Mouse (Mus musculus) spleen, adult 2 months (tissue): ENCODE measurements at regions not wholly inside any gene's neighbourhood (a gene's known extent, or its start where the extent isn't known, plus 50 kb on each side); places are given as distances from the start of the nearest gene placed in this dataset.

Source experiments
- DNase-seq, 2 experiments: peaks; one replicate each; pipeline versions ENCODE4 v3.0.0 to v3.0.0-alpha.2; 2012 to 2021; ENCODE audit warnings: low spot score in 2 of 2, low read depth in 1 of 2
- H3K27ac ChIP-seq: fragments of 200-500 bp; 2 replicates; pipeline ENCODE4 v1.5.1; 2012; ENCODE audit warnings: low read length, inconsistent platforms; ENCODE audit not compliant: insufficient read depth
- H3K27me3 ChIP-seq: fragments of 200-500 bp; 2 replicates; pipeline ENCODE4 v1.6.1; 2012; ENCODE audit warnings: mild to moderate bottlenecking, moderate library complexity, low read length, inconsistent platforms; ENCODE audit not compliant: control insufficient read depth, insufficient read depth
- H3K36me3 ChIP-seq: fragments of 200-500 bp; 2 replicates; pipeline ENCODE4 v1.6.1; 2012; ENCODE audit warnings: mild to moderate bottlenecking, low read length, inconsistent platforms; ENCODE audit not compliant: control insufficient read depth, insufficient read depth
- H3K4me1 ChIP-seq: fragments of 200-500 bp; 2 replicates; pipeline ENCODE4 v1.6.1; 2011; ENCODE audit warnings: inconsistent platforms; ENCODE audit not compliant: control insufficient read depth, insufficient read depth, insufficient read length
- H3K4me3 ChIP-seq: fragments of 200-500 bp; 2 replicates; pipeline ENCODE4 v1.5.1; 2011; ENCODE audit warnings: mild to moderate bottlenecking, inconsistent platforms; ENCODE audit not compliant: insufficient read depth, insufficient read length; ENCODE audit errors: extremely low read depth
- CTCF ChIP-seq: fragments of 200-500 bp; IDR thresholded peaks from 2 replicates; pipeline ENCODE4 v1.5.1; 2011; ENCODE audit warnings: mild to moderate bottlenecking, inconsistent platforms; ENCODE audit not compliant: insufficient read depth, insufficient read length, insufficient replicate concordance; ENCODE audit errors: extremely low read depth
- POLR2A ChIP-seq: fragments of 200-500 bp; IDR thresholded peaks from 2 replicates; pipeline ENCODE4 v1.6.1; 2011; ENCODE audit warnings: low read depth, low read length, inconsistent platforms
- WGBS: fragments of 180-500 bp; shearing (Covaris S2); methylation state at CpG from one replicate; pipeline ENCODE4 v1.1.7; 2018; 5-methylcytosine and 5-hydroxymethylcytosine counted together

DNA sequence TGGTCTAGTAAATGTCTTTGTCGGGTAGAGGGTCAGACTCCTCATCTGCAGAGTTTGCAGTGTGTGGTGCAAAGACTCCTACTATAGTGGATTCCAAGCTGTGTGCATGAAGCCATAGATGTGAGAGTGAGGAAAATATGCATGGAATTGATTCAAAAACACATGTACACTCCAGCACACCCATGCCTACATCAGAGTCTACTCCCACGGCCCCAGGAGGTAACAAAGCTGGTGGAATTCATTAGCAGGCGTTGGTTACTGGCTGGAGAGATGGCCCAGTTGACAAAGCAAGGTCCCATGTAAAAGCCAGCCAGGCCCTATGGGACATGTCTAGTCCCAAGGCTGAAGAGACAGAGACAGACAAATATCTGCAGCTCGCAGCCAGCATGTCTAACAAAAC, 132.6 kb upstream of the 1700016C15Rik start:
- WGBS, result 84% methylated on average over 4 of the region's 4 CpGs
- no peak for DNase-seq
- Histone ChIP-seq H3K4me3 (no peak overlapping the region), H3K4me1 (peaks cover 3% of the 10 kb centered on the region; the same call in 1 of the 2 replicates), H3K36me3 (no peaks in the 10 kb centered on the region), H3K27ac (no peak overlapping the region), H3K27me3 (no peaks in the 10 kb centered on the region)
- TF ChIP-seq CTCF (no peak), POLR2A (no peak)

- no peak overlapping the region for H3K4me3 ChIP-seq
- no peaks in the 10 kb centered on the region for H3K4me1 ChIP-seq
- H3K27me3 ChIP-seq, result no peaks in the 10 kb centered on the region
- TF ChIP-seq CTCF, result no peak
- no peak for TF ChIP-seq POLR2A
- H3K36me3 ChIP-seq, result no peaks in the 10 kb centered on the region
- WGBS, result 85% methylated on average over 6 of the region's 6 CpGs
- no peak overlapping the region for H3K27ac ChIP-seq
- no peak for DNase-seq
Observed at GRCm38 (mm10) chr1:177605353-177605969, 124.2 kb upstream of the 1700016C15Rik start.

DNA sequence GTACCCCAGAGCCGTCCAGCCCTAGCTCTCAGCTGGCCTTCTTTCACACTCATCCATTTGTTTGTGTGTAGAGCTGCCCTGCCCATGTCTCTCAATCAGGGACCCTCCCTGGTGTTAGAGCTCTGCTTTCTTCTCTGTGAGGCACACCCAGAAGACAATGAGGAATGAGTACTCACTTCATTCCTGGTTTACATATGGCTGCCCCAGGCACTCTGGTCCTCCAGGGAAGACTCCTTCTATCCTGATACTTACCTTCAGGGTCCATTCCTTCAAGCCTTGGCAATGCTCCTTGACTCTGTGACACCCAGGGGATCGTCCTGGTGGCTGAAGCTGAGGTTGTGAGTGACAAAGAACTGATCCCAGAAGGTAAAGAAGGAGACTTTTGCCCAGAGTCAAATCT, 122.0 kb upstream of the 1700016C15Rik start:
- TF ChIP-seq POLR2A (no peak), CTCF (no peak)
- Histone ChIP-seq H3K27ac (no peak overlapping the region), H3K27me3 (no peaks in the 10 kb centered on the region), H3K4me1 (no peaks in the 10 kb centered on the region), H3K36me3 (no peaks in the 10 kb centered on the region), H3K4me3 (no peak overlapping the region)
- no peak for DNase-seq
- WGBS, result 74% methylated on average over 2 of the region's 2 CpGs

- no peaks in the 10 kb centered on the region for H3K36me3 ChIP-seq
- no peaks in the 10 kb centered on the region for H3K4me1 ChIP-seq
- no peaks in the 10 kb centered on the region for H3K27me3 ChIP-seq
- TF ChIP-seq CTCF (no peak), POLR2A (no peak)
- H3K4me3 ChIP-seq, result no peak overlapping the region
- 91% methylated on average over 18 of the region's 18 CpGs for WGBS
- no peak overlapping the region for H3K27ac ChIP-seq
- DNase-seq, result no peak
Observed at GRCm38 (mm10) chr1:177608551-177609020, 121.0 kb upstream of the 1700016C15Rik start.

DNA sequence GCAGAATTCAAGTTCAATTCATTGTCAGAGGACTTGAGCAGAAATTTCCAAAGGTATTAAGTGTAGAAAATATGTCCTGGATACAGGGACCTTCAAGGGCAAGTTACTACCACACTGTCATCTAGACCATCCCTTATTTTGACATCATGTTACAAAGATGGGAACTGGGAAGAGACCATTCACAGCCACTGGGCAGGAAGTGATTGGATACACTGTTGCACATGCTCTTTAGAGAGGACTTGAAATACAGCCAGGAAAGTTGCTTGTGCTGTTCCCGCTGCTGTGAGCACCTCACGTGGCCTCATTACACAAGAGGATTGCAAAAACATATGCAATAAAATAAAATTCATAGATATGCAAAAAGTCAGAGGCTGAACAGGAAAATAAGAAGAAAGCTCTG, 120.4 kb upstream of the 1700016C15Rik start:
- no peak overlapping the region for H3K4me3 ChIP-seq
- no peaks in the 10 kb centered on the region for H3K4me1 ChIP-seq
- no peaks in the 10 kb centered on the region for H3K36me3 ChIP-seq
- H3K27me3 ChIP-seq, result no peaks in the 10 kb centered on the region
- no peak overlapping the region for H3K27ac ChIP-seq
- TF ChIP-seq CTCF (no peak), POLR2A (no peak)
- DNase-seq, result no peak
- WGBS, result 83% methylated on average over 2 of the region's 2 CpGs

GRCm38 (mm10) chr1:177609683-177610082, 119.9 kb upstream of the 1700016C15Rik start:
- no peaks in the 10 kb centered on the region for H3K4me1 ChIP-seq
- TF ChIP-seq POLR2A (no peak), CTCF (no peak)
- no peaks in the 10 kb centered on the region for H3K36me3 ChIP-seq
- no peak for DNase-seq
- H3K27me3 ChIP-seq, result no peaks in the 10 kb centered on the region
- WGBS, result 77% methylated on average over 5 of the region's 5 CpGs
- H3K4me3 ChIP-seq, result no peak overlapping the region
- H3K27ac ChIP-seq, result no peak overlapping the region

DNA sequence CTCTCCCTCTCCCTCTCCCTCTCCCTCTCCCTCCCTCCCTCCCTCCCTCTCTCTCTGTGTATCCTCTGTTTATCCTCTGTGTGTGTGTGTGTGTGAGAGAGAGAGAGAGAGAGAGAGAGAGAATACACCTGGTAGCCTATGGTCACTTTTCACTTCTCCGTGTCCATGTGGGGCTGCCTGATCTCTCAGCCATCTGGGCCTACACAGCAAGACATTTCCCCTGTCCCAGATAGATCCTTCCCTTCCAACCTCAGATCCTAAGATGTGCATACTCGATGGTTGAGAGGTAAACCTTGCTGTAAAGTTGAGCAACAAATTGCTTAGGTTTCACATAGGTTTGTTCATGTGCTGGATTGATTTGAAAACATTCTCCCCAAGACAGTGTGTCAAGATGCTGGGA, 119.5 kb upstream of the 1700016C15Rik start:
- Histone ChIP-seq H3K27me3 (no peaks in the 10 kb centered on the region), H3K36me3 (no peaks in the 10 kb centered on the region), H3K27ac (no peak overlapping the region), H3K4me3 (no peak overlapping the region), H3K4me1 (no peaks in the 10 kb centered on the region)
- WGBS, result 75% methylated on average over 2 of the region's 2 CpGs
- TF ChIP-seq POLR2A, result no peak
- no peak for TF ChIP-seq CTCF
- DNase-seq, result no peak
